Mouse (Mus musculus) C2C12 (cell line): Measurements from ENCODE around the gene Grhl3. TPM values are rescaled to one million over a fixed set of nuclear protein-coding genes. Genes with fewer than 3 reads are reported as not detected.

Experiments
- H3K27me3 ChIP-seq: one replicate; pipeline ENCODE4 v1.6.1; 2011; ENCODE audit not compliant: control insufficient read depth, insufficient read depth, insufficient read length
- H3K36me3 ChIP-seq: one replicate; pipeline ENCODE4 v1.6.1; 2011; ENCODE audit not compliant: control insufficient read depth, insufficient read depth
- H3K4me3 ChIP-seq: one replicate; pipeline ENCODE4 v1.5.1; 2011; ENCODE audit warnings: mild to moderate bottlenecking, control low read depth; ENCODE audit not compliant: poor library complexity, insufficient read depth, severe bottlenecking
- H3K79me2 ChIP-seq: one replicate; pipeline ENCODE4 v1.6.1; 2011; ENCODE audit not compliant: control insufficient read depth, insufficient read depth
- H3K79me3 ChIP-seq: one replicate; pipeline ENCODE4 v1.6.1; 2011; ENCODE audit warnings: low read depth, control low read depth
- H3ac ChIP-seq: one replicate; pipeline ENCODE3; 2011; ENCODE audit warnings: low read depth; ENCODE audit not compliant: control insufficient read depth, insufficient read length
- CEBPB ChIP-seq: IDR thresholded peaks from one replicate; pipeline ENCODE4 v1.6.1; 2011; ENCODE audit warnings: low read depth, mild to moderate bottlenecking, control low read depth, moderate library complexity
- CTCF ChIP-seq: IDR thresholded peaks from one replicate; pipeline ENCODE4 v1.5.1; 2011; ENCODE audit not compliant: control insufficient read depth, insufficient read depth, insufficient read length
- FOSL1 ChIP-seq: IDR thresholded peaks from one replicate; pipeline ENCODE4 v1.8.0; 2011; ENCODE audit warnings: mild to moderate bottlenecking, low read length; ENCODE audit not compliant: poor library complexity, insufficient read depth, severe bottlenecking
- MAX ChIP-seq: IDR thresholded peaks from one replicate; pipeline ENCODE4 v1.6.1; 2011; ENCODE audit warnings: mild to moderate bottlenecking, control low read depth
- MYOD1 ChIP-seq: IDR thresholded peaks from one replicate; pipeline ENCODE4 v1.6.1; 2011; ENCODE audit warnings: low read depth; ENCODE audit not compliant: control insufficient read depth, insufficient read length
- MYOG ChIP-seq: IDR thresholded peaks from one replicate; pipeline ENCODE4 v1.6.1; 2011; ENCODE audit not compliant: control insufficient read depth, insufficient read length; ENCODE audit errors: extremely low read depth
- USF1 ChIP-seq: IDR thresholded peaks from one replicate; pipeline ENCODE4 v1.6.1; 2011; ENCODE audit warnings: low read depth, mild to moderate bottlenecking, control low read depth, moderate library complexity
- polyA plus RNA-seq: library from polyadenylated mRNA; unstranded; fragments of >200 nt; fragmentation: generic; extraction: Trizol; gene quantifications from one replicate; pipeline ENCODE4 v1.2.1, GENCODE M21; 2012; ENCODE audit warnings: missing spikeins

Grhl3 gene
- polyA plus RNA-seq, 1 experiment: 0.49 TPM

GRCm38 (mm10) chr4:135545080-135545511 is 28.3 kb downstream of the Grhl3 start:
- Histone ChIP-seq H3ac (no peak overlapping the region), H3K4me3 (no peak overlapping the region), H3K79me3 (no peaks in the 10 kb centered on the region), H3K27me3 (no peaks in the 10 kb centered on the region), H3K79me2 (no peaks in the 10 kb centered on the region), H3K36me3 (no peaks in the 10 kb centered on the region)
- TF ChIP-seq MYOG (no peak), USF1 (no peak), MAX (no peak), MYOD1 (no peak), FOSL1 (no peak), CTCF (no peak), CEBPB (no peak)

DNA sequence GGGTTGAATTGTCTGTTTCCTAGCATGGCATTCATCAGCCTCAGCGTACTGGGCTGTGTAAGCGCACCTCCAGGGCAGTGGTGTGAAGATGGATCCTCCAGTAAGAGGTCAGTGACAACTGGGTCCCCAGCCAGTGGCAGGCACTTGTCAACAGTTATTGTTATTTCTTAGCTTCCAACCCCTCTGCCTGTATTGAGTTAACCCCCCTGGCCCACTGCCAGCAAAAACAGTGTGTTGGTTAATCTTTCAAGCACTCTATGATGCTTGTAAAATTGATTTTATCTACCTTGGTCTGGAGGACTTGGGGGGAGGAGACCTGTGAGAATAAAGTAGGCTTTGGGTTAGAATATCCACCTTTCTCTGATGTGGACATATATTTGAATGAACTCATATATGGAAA is 29.1 kb downstream of the Grhl3 start:
- no peaks in the 10 kb centered on the region for H3K36me3 ChIP-seq
- TF ChIP-seq MAX (no peak), MYOG (no peak), CTCF (no peak), USF1 (no peak), CEBPB (no peak), MYOD1 (no peak), FOSL1 (no peak)
- no peak overlapping the region for H3ac ChIP-seq
- H3K79me3 ChIP-seq: no peaks in the 10 kb centered on the region
- H3K4me3 ChIP-seq: no peak overlapping the region
- no peaks in the 10 kb centered on the region for H3K27me3 ChIP-seq
- H3K79me2 ChIP-seq: no peaks in the 10 kb centered on the region

DNA sequence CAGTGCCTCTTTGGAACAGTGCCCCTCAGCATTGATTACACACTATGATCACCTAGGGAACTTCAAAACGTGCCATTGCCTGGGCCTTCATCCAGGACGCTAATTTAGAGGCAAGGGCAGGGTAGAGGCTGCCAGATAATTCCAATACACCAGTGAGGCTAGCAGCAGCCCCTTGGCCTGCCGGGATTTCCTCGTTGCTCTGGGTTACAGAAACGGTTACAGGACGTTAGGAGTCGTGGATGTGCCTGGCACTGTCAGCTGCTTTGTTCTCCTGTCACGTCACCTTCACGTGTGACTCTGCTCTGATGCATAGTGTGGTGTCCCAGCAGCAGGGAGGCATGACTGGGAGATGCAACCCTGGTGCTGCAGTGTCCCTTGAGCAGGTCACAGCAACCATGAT is 33.4 kb downstream of the Grhl3 start:
- H3K36me3 ChIP-seq: no peaks in the 10 kb centered on the region
- TF ChIP-seq FOSL1 (no peak), MYOD1 (no peak), MYOG (no peak), MAX (no peak), USF1 (no peak), CTCF (no peak), CEBPB (no peak)
- H3K4me3 ChIP-seq: no peak overlapping the region
- no peak overlapping the region for H3ac ChIP-seq
- H3K79me2 ChIP-seq: no peaks in the 10 kb centered on the region
- H3K79me3 ChIP-seq: no peaks in the 10 kb centered on the region
- H3K27me3 ChIP-seq: no peaks in the 10 kb centered on the region

DNA sequence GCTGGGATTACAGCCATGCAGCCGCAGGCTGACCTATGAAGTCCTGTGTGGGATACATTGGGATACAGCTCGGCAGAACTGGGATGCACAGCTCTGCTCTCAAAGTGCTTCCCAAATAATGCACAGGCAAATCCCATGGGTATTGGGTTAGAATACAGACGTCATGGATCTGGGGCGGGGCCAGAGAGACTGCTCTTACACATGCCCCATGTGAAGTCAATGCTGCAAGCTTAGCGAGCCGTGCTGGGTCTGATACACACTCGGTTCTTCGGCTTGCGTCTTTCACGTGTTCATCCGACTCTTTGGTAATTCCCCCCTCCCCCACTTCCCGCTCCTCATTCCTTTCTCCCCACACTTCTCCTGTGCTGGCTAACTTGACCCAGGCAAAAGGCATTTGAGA is 34.4 kb downstream of the Grhl3 start:
- no peaks in the 10 kb centered on the region for H3K27me3 ChIP-seq
- TF ChIP-seq CEBPB (no peak), MYOG (no peak), CTCF (no peak), MAX (no peak), USF1 (no peak), FOSL1 (no peak), MYOD1 (no peak)
- H3K4me3 ChIP-seq: no peak overlapping the region
- no peaks in the 10 kb centered on the region for H3K79me3 ChIP-seq
- no peak overlapping the region for H3ac ChIP-seq
- no peaks in the 10 kb centered on the region for H3K36me3 ChIP-seq
- H3K79me2 ChIP-seq: no peaks in the 10 kb centered on the region

DNA sequence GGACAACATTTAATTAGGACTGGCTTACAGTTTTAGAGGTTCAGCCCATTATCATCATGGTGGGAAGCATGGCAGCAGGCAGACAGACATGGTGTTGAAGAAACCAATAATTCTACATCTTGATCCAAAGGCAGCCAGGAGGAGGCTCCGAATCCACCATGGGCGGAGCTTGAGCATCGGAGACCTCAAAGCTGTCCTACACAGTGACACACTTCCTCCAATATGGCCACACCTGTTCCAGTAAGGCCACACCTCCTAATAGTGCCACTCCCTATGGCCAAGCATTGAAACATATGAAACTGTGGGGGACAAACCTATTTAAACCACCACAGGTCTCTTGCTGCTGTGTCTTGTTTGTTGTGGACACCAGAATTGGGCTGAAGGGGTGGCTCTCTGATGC is 38.4 kb downstream of the Grhl3 start:
- TF ChIP-seq MYOD1 (no peak), FOSL1 (no peak), MAX (no peak), MYOG (no peak), CEBPB (no peak), CTCF (no peak), USF1 (no peak)
- Histone ChIP-seq H3K27me3 (no peaks in the 10 kb centered on the region), H3ac (no peak overlapping the region), H3K79me3 (no peaks in the 10 kb centered on the region), H3K79me2 (no peaks in the 10 kb centered on the region), H3K4me3 (no peak overlapping the region), H3K36me3 (no peaks in the 10 kb centered on the region)

- Histone ChIP-seq H3K27me3 (no peaks in the 10 kb centered on the region), H3K4me3 (no peak overlapping the region), H3K79me3 (no peaks in the 10 kb centered on the region), H3K79me2 (no peaks in the 10 kb centered on the region), H3ac (no peak overlapping the region), H3K36me3 (no peaks in the 10 kb centered on the region)
- TF ChIP-seq CEBPB (no peak), MAX (no peak), MYOD1 (no peak), USF1 (no peak), MYOG (no peak), FOSL1 (no peak), CTCF (no peak)
Measured at GRCm38 (mm10) chr4:135533001-135533400, 40.4 kb downstream of the Grhl3 start.
